Mouse (Mus musculus): Measurements from ENCODE around the gene Zfp189.
"Not testable (repeated sequence)": the region's sequence is repeated elsewhere in the genome, so short reads cannot be mapped to it uniquely, and the experiment has no call there.

Gene Zfp189

DNA sequence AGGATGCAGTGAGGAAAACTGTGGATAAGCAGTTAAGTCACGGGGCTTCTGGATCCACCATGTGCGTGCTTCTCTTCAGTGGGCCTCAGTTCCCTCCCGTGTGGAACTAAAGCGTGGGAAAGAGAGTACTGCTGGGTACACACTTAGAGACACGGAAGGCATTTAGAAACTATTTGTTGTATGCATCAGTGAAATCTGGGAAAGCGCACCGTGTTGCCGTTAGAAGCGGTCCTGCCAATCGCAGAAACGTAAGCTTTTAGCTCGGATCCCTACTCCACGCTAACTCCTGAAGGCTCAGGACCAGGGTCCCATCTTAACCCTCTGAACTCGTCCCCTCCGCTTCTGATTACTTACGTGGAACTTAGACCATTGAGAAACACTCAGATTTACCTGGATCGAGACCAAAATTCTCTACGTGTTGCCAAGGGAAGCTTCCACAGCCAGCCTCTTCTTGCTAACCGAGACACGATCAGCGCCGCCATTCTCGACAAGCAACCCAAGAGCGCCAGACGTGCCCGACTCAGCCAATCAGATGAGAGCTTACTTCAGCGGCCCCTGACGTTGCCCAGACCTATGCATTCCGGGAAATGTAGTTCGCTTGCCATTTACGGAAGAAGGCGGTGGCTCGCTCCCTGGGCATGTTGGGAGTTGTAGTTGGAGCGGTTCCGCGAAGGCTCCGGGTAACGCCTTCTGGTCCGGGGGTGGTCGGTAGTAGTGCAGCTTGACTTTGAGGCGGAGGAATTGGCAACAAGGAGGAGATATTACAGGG lies at the start of gene Zfp189, which contains the start of gene Mrpl50:
Gene Zfp189, plus strand, starts transcription at position 605 of the 769 bp plus-strand sequence.
Gene Mrpl50, minus strand, starts transcription at position 522 of the 769 bp plus-strand sequence.
- ChIA-PET CTCF (interaction anchor here in 2 of 4 experiments (0.8 to 1.0 kb wide), 5 partner anchors 22 to 1241 kb away, joined by 3 to 6 read pairs (median 3); partner anchors contain the start of genes Erp44 (in 1 of the 2) and Invs (in 1 of the 2)), POLR2A (interaction anchor here in 3 of 4 experiments (0.5 to 1.9 kb wide), 30 partner anchors 9 to 1047 kb away, joined by 3 to 29 read pairs (median 4); partner anchors contain the start of genes Rnf20 (in 3 of the 3), Baat (in 2 of the 3), Acnat1 (in 1 of the 3) and Tex10 (in 1 of the 3))

DNA sequence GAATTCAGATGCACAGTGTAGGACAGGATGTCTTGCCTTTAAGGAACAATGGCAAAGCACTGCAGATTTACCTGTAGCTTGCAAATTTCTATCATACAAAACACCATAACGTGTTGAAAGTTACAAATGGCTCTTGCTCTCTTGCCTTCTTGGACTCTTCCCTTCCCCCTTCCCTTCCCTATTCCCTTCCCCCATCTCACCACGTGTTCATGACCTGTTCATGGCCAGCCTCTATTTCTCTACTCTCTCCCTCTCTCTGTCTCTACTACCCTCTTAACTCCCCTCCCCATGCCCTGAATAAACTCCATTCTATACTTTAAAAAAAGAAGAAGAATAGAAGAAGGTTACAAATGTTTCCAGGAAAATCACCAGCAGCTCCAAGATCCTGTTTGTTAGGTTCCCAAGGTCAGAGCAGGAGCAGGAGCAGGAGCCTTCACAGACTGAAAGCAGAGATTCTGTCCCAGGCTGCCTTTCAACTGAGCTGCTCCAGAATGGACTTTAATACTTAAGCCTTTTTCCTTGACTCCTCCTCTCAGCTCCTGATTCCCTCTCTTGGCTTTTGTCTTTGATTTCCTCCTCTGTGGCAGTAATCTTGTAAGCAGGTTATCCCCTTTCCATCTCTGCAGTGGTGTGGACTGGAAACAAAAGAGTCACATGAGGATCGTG lies 47.4 kb upstream of the Zfp189 start, which contains the start of gene Acnat1:
Gene Acnat1, minus strand, starts transcription at position 478 of the 666 bp plus-strand sequence.
- ChIA-PET POLR2A (interaction anchor here in 1 of 4 experiments (1.3 kb wide), 1 partner anchor 47 kb away, joined by 4 read pairs; the partner anchor contains the start of genes Mrpl50 and Zfp189), CTCF (no interaction called here)

DNA sequence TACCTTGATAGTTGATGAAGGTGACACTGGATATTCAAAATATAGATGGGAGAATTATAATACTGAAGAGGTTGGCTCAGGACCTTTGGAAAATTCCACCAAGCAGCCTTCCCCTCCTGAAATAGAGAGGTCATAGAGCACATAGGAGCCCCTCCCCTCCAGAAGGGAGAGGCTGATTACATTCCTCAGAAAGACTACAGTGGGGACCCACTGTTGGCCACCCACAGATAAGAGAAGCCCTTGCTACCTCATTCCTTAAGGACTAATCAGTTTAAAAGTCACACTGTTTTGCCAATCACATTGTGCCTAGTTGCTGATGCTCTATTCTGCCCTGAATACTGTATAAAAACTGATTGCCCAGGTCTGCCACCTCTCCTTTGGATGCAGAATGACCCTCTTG lies 46.4 kb upstream of the Zfp189 start:
- ChIA-PET CTCF (no interaction called here), POLR2A (no interaction called here)

DNA sequence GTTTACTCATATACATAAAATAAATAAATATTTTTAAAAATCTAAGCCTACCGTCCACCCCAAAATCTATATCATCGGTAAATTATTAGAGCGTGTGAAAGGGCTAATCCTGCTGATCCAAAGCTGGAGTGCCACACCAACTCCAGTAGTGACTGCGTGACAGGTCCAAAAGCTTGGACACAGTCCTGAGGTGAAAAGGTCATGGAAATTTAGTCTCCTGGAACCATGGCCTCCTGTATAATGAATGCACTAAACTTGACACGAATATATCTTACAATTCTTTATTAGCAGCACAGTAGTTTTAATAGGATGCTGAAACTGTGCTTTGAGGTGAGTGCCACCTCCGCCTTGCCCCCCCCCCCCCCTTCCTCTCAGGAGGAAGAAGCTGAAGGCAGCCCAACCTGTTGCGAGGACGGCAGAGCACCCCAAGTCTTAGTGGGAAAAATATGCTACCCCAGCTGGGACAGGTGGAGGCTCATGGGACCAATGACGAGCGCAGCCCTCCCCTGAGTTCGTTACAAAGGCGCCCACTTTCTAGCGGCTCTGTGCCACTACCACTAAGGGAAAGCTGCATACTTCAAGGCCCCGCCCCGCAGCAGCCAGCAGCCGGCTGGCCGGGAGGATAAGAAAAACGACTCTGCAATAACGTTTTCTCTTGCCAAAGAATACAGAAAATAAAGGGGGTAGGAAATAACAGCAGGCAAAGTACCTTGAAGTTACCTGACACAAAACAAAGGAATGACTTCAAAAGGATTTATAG lies 42.7 kb upstream of the Zfp189 start:
- CTCF ChIA-PET = interaction anchor here in 2 of 4 experiments (0.6 to 1.8 kb wide), 2 partner anchors 11 to 778 kb away, joined by 3 to 4 read pairs; no protein-coding TSS in a partner anchor
- POLR2A ChIA-PET = interaction anchor here in 1 of 4 experiments (0.8 to 1.0 kb wide), 2 partner anchors 11 to 43 kb away, joined by 3 read pairs; partner anchors contain the start of genes Mrpl50 and Zfp189

DNA sequence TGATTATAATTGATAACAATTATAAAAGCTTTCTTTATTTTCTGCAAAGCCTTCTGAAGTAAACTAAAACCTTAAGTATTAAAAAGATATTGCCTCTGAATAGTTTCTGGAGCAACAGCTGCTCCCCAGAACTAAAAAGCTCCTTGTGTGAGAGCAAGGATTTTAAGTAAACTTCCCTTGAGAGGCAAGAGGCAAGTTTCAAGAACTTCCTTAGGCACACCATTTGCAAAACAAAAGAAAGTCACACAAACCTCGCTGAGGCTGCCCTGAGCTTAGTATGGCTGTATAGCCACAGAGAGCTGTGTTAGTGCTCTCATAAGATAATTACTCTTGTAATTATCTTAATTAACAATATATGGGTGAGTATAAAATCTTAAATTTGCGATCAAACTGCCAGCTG lies 41.9 kb upstream of the Zfp189 start:
- CTCF ChIA-PET = interaction anchor here in 1 of 4 experiments (1.8 kb wide), 1 partner anchor 12 kb away, joined by 3 read pairs; no protein-coding TSS in a partner anchor
- POLR2A ChIA-PET = interaction anchor here in 1 of 4 experiments (1.0 to 2.9 kb wide), 3 partner anchors 11 to 42 kb away, joined by 3 to 12 read pairs (median 3); partner anchors contain the start of genes Mrpl50 and Zfp189

DNA sequence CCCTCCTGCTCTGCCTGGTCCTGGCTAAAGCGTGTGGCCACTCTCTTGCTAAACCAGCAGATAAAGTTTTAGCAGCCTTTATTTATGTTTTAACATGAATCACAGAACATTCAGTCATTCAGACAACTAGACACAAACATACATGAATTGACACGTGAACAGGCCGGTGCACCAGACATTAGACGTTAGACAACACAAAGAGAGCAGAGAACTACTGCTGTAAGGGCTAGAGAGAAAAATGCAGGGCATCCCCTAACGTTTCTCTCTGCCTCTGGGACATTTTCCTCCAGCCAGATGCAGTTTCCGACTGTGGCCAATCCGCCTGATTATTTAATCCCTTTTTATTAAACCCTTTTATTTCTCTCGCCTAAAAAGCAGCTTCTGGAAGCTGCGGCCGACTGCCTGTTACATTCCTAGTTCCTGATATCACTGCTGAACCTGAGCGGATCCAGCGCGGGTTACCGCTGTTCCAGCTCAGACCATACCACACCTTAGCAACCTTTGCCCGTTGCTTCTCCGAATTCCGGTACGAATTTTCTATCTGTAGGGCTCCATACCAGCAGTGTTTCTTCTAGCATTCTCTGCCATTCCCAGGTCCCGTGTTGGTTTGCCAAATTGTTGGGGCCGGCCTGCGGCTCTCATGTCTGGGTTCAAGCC lies 40.7 kb upstream of the Zfp189 start:
- POLR2A ChIA-PET = interaction anchor here in 1 of 4 experiments (1.0 to 2.9 kb wide), 2 partner anchors 12 to 41 kb away, joined by 3 to 12 read pairs; partner anchors contain the start of genes Mrpl50 and Zfp189
- CTCF ChIA-PET = no interaction called here

DNA sequence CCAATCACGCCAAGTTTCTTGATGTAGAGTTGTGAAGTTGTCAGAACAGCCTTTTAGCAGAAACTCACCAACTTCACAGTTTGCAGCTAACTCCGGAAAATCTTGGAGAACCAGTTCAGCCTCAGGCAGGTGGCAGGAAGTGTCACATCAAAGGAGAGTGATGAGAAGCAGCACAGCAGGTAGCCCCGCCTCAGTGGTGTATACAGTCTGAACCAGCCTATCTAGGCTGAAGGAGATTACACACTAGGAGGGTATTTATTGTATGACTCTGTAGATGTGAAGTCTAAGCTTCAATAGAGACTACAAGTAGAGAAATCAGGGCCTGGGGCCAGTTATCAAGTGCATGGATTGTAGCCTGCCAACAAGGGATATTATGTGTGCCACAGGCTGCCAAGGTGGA lies 40.1 kb upstream of the Zfp189 start:
- ChIA-PET CTCF (no interaction called here), POLR2A (interaction anchor here in 1 of 4 experiments (2.9 kb wide), 1 partner anchor 13 kb away, joined by 12 read pairs; no protein-coding TSS in a partner anchor)

DNA sequence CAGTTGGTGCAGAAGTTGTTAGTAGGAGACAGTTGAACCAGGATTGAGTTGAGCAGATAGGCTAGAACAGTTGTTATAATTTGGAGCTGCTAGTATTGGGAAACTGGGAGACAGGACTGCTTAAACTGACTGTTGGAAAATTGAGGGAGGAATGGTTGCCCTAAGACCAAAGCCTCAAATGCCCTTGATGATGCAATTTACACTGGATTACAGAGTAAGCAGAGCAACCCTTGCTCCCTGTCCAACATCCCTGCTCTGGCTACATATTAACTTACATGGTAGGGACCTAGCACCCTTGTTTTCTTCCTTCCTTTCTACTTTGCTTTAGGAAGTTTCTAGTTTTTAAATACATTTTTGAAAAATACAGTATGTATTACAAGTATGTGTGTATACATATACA lies 35.5 kb upstream of the Zfp189 start:
- ChIA-PET POLR2A (no interaction called here), CTCF (no interaction called here)

DNA sequence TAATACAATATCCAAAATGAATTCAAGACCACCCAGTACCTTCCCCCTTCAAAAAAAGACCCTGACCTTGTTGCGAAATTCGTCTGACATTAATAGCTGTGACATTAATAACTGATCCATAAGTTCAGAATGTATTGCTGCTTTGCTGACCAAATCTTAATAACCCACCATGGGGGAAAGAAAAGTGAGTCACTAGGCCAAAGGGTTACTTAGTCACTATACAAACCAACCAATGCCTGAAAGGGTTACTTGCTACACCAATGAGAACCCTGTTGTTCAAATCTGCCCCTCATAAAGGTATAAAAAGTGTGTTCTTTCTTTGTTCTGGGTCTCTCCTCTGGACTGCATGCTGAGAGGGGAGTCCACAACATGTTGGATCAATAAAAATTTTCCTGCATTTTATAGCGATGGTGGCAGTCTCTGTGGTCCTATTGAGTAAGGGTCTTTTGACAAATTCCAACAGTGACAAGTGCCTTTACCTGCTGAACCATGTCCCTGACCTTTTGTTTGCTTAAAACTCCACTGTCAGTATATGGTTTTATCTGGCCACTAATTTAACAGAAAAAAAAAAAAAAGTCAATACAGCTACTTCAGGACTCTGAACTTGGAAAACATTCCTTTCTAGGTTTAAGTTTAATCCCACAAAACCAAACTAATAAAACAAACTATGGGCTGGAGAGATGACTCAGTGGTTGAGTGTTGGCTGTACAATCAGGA lies 34.9 kb upstream of the Zfp189 start:
- CTCF ChIA-PET, POLR2A ChIA-PET: not testable (repeated sequence)

DNA sequence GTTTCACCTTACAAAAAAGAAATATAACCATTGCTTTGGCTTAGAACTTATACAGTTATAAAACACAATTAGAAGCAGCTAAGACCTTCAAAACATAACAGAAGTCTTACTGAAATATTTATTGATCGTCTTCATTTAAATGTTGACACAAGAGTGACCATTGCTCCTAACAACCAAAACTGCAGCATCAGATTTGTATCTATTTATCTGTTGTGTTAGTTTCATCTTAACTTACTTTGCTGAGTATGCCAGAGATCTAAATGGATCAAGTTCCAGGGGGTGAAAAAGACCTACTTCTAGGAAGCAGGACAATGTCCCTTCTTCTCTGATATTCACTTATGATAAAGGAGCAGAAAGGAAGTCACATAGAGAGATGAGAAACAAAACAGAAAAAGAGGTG lies 17.4 kb upstream of the Zfp189 start:
- POLR2A ChIA-PET = no interaction called here
- CTCF ChIA-PET = no interaction called here

DNA sequence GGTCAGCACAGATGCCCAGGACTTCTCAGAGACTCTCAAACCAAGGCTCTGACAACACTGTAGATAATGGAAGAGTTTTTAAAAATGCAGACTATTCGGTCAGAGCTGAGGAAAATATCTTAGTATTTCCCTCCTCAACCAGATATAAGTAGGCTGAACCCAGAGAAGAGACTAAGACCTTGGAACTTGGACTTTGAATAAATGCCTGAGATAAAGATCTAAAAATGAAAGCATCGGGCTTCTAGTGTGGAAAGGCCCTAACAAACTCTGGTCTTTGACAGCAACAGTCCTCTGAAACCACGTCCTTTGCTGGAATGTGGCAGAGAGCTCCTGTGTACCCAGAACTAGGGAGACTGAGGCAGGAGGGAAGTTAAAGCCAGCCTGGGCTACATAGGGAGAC lies 14.6 kb upstream of the Zfp189 start, which contains the start of gene Baat:
Gene Baat, minus strand, starts transcription at position 172 of the 400 bp plus-strand sequence.
- POLR2A ChIA-PET = interaction anchor here in 2 of 4 experiments (1.3 to 1.8 kb wide), 3 partner anchors 9 to 15 kb away, joined by 3 to 5 read pairs (median 5); partner anchors contain the start of genes Mrpl50 (in 2 of the 2) and Zfp189 (in 2 of the 2)
- CTCF ChIA-PET = no interaction called here

DNA sequence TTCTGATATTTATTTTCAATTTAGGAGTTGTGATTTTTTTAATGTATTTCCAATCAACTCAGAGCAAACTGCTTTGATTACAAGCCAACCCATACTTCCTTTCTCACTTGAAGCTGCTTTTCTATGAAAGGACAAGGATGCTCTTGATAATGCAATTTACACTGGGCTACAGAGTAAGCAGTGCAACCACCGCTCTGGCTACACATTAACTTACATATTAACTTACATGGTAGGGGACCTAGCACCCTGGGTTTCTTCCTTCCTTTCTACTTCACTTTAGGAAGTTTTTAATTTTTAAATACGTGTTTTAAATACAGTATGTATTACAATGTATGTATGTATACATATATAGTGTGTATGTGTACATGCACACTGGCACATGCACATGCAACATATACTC lies 11.8 kb upstream of the Zfp189 start:
- ChIA-PET CTCF (no interaction called here), POLR2A (no interaction called here)

DNA sequence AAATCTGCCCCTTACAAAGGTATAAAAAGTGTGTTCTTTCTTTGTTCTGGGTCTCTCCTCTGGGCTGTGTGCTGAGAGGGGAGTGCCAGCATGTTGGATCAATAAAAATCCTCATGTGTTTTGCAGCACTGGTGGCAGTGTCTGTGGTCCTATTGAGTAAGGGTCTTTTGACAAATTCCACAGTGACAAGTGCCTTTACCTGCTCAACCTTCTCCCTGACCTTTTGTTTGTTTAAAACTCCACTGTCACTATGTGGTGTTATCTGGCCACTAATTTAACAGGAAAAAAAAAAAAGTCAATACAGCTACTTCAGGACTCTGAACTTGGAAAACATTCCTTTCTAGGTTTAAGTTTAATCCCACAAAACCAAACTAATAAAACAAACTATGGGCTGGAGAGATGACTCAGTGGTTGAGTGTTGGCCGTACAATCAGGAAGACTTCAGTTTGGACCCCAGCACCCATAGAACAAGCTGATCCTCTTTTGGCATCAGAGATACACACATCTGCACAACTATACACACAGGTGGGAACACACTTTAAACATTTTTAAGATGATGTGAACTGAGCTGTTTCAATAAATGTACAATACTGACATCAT lies 10.6 kb upstream of the Zfp189 start:
- CTCF ChIA-PET = not testable (repeated sequence)
- POLR2A ChIA-PET = interaction anchor here in 2 of 4 experiments (0.6 to 0.7 kb wide), 2 partner anchors 53 to 124 kb away, joined by 3 read pairs; no protein-coding TSS in a partner anchor

DNA sequence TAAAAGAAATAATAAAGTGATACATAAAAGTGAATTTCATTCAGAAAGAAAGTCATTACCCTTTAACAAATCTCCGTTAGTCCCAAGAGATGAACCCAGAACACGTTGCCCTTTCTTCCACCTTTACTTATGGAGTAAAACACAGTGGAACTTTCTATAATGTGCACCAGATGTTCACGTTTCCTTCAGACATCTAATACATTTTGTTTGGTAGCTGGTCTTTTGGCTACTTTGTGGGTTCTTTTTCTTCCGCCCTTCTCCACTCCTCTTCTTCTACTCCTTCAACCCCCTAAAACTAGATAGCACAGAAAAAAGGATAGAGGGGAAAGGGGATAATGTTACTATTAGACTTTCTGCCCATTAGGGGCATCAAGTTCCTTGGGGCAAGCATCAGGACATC lies 8.3 kb upstream of the Zfp189 start:
- ChIA-PET POLR2A (no interaction called here), CTCF (no interaction called here)

DNA sequence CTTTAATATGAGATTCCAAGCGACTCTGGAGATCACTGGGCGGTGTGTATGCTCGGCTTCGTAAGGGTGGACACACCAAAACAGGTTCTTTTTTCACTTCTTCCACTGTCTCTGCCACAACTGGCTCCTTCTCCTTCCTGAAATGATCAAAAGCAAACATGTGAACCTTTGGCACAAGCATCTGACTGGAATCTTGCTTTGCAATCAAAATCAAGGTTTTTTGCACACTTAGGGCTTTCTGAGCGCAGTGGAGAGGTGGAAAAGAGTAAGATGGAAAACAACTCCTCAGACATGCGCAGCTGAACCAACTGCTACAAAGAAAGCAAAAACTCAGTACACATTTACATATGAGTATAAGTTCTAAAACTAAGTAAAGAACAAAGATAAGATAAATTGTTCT lies 6.5 kb upstream of the Zfp189 start:
- POLR2A ChIA-PET = interaction anchor here in 1 of 4 experiments (1.4 kb wide), 1 partner anchor 11 kb away, joined by 5 read pairs; no protein-coding TSS in a partner anchor
- CTCF ChIA-PET = interaction anchor here in 1 of 4 experiments (0.6 kb wide), 1 partner anchor 1485 kb away, joined by 3 read pairs; no protein-coding TSS in a partner anchor

DNA sequence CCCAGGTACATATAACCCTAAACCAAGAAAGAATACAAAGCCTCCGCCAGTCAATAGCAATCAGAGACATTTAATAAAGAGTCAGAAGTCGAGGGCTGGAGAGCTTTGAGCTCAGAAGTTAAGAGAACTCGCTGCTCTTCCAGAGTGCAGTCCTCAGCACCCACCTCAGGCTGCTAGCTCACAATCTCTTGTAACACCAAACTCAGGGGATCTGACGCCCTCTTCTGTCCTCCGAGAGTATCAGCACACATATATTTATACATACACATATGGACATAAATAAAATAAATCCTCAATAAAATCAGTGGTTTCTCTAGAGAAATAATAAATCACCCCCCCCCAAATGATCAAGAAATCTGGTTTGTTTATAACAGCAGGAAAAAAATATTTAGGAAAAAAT lies 1.5 kb upstream of the Zfp189 start:
- POLR2A ChIA-PET = interaction anchor here in 3 of 4 experiments (0.6 to 1.9 kb wide), 8 partner anchors 12 to 291 kb away, joined by 3 to 7 read pairs (median 4); partner anchors contain the start of genes Rnf20 (in 2 of the 3) and Baat (in 1 of the 3)
- CTCF ChIA-PET = interaction anchor here (0.6 to 1.1 kb wide), 9 partner anchors 8 to 1038 kb away, joined by 3 to 15 read pairs (median 3); no protein-coding TSS in a partner anchor

DNA sequence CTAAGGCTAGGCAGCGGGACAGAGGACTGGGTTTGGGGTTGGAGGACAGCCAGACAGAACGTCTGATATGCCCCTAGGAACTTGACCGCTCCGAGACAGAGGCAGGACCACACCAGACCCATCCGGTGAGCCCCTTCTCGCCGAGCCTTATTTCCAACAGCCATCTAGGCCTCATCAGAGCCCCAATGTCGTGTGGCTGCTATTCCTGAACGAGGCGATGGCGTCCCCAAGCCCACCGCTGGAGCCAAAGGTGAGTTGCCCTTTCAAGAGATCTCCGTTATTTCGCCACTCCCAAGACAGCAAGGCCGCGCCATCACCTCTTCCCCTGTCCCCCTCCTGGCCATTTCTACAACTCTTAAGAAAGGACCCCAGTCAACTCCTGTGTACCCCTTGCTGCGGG lies 370 bp downstream of the Zfp189 start:
- ChIA-PET POLR2A (interaction anchor here in 3 of 4 experiments (0.5 to 1.9 kb wide), 26 partner anchors 8 to 153 kb away, joined by 3 to 29 read pairs (median 4); partner anchors contain the start of genes Rnf20 (in 3 of the 3), Baat (in 2 of the 3), Acnat1 (in 1 of the 3) and Tmem246 (in 1 of the 3)), CTCF (interaction anchor here in 2 of 4 experiments (0.8 to 1.0 kb wide), 3 partner anchors 54 to 1242 kb away, joined by 3 to 4 read pairs (median 3); partner anchors contain the start of genes Erp44 (in 1 of the 2) and Invs (in 1 of the 2))
